Mouse (Mus musculus) cerebellum, adult 9-10 months (tissue): ENCODE measurements at regions not wholly inside any gene's neighbourhood (a gene's known extent, or its start where the extent isn't known, plus 50 kb on each side); places are given as distances from the start of the nearest gene placed in this dataset.
A peak's percentile ranks its signal among the peaks of the same experiment; 100 is the strongest.

Experiments
- DNase-seq: peaks from one replicate; pipeline ENCODE4 v3.0.0; 2022

DNA sequence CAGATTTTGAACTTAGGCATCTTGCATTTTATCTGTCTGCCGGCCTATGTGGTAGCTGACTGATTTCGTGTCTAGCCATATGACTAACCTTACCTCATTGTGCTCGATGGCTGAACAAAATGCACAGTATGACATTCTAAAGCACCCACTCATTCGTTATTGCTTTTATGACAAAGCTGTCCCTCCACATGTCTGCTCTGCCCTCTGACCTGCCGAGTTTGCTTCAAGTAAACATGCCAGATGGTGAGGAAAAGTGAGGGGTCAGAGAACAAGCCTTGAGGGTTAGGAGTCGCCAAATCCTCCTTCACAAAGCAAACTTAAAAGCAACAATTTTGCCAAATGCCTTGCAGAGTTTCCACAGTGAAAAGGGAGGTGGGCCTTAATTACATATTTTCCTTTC is 196.0 kb upstream of the Elavl2 start:
- no peak for DNase-seq

- no peak for DNase-seq
These were observed 195.2 kb upstream of the Elavl2 start for GRCm38 (mm10) chr4:91595766-91596165.

- peak; percentile 71 for DNase-seq
These were observed 189.2 kb upstream of the Elavl2 start for GRCm38 (mm10) chr4:91589779-91590178.

DNA sequence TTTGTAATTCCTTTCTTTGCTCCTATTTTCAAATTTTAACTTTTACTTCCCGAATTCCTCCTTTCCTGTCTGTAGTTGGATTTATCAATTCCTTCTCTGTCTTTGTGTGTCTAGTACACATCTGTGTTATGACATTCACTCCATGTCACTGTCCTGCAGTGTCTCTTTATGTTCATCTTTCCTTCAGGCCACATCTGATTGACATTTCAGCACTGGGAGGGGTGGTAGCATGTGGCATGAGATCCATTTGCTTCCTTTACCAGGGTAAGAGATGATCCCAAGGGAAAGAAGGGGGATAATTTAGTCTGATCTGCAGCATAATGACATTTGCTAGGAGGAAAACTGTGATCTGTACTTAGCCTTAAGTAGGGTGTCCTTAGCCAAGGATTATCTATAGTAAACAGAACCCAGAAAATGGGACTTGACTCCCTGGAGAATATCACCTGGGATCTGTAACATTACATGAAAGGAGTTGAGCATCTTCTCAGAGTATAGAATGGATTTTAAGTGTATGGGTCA is 187.0 kb upstream of the Elavl2 start:
- no peak for DNase-seq

- DNase-seq, result no peak
These were observed 182.4 kb upstream of the Elavl2 start for GRCm38 (mm10) chr4:91583035-91583434.

DNA sequence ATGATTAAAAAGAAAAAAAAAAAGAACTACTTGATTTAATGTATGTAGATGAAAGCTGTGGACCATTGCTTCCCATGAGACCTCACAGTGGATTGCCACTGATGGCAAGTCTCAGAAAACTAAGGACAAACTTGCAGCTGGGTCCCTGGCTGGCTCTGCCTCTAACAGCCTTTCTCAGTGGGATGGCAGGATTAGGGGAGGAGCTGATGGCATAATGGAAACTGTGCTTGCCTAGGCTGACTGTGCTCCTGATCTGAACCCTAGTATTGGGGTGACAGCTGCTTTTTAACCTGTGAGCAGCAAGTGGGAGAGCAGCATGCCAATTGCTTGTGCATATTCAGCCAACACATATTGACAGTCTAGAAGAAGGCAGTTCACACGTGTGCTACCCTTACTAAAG is 156.9 kb upstream of the Elavl2 start:
- DNase-seq, result no peak

- no peak for DNase-seq
These were observed 156.4 kb upstream of the Elavl2 start for GRCm38 (mm10) chr4:91556959-91557358.

DNA sequence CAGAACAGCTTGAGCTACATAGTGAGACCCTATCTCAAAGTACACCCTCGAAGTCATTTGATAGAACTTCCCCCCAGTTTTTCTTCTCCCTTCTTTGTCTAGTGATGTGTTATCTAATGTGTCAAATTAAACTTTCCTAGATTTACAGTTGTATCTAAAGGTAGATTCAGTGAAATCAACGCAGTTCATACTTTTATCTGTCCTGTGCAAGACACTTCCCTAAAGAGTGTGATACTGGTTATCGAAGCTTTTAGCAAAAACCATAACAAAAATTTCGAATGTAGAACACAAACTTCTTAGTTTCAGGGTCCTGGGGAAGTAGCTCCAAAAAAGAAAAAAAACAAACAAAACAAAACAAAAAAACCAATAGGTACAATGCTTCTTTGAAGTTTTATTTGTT is 123.8 kb upstream of the Elavl2 start:
- no peak for DNase-seq

- no peak for DNase-seq
These were observed 111.0 kb upstream of the Elavl2 start for GRCm38 (mm10) chr4:91511543-91511942.

- no peak for DNase-seq
These were observed 109.4 kb upstream of the Elavl2 start for GRCm38 (mm10) chr4:91509937-91510336.

- DNase-seq, result no peak
These were observed 102.7 kb upstream of the Elavl2 start for GRCm38 (mm10) chr4:91503273-91503672.

DNA sequence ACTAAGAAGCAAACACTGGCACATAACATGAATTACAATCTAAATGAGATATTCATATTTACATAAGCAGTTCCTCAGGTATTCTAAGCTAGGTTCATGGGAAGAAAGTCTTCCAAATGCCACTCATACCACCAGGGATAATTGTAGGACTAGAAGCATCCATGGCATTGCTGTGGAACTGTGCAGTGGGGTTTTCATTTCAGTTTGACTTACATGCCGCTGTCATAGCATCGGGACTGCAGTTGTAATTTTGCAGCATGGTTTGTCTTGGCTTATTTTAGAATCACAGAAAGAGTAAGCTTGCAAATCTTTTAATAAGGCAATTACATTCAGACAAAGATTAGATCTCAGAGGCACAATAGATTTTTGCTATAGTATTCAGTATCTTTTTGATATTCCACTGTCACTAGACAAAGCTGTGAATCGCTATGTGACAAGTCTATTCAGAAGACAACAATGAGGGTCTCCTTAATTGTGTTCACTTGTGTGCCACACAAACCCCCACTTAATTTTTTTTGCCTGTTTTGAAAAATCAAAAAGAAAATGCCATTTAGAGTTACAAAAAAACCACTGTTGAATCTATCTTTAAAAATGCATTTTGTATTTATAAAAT is 81.4 kb upstream of the Elavl2 start:
- no peak for DNase-seq
